Mouse (Mus musculus) monocyte, adult 5-6 weeks (primary cell): ENCODE measurements around the gene Pcca. TPM values are rescaled to one million over a fixed set of nuclear protein-coding genes. Genes with fewer than 3 reads are reported as not detected.

Experiments
- total RNA-seq: library from RNA; stranded (forward); fragments of 200-1000, 200-491, 200-594 nt; gene quantifications from 3 replicates; pipeline ENCODE4 v1.2.3, GENCODE M21; 2017

The Pcca gene
- total RNA-seq, 1 experiment from 2014 or later, result 25.9 TPM

Other genes starting within 250 kb of the Pcca start
- gene Gm5089, start 83.2 kb upstream of the Pcca start, total RNA-seq, result not detected in 3 replicates
- gene Zic5, start 68.6 kb upstream of the Pcca start, total RNA-seq, result 0.38 TPM in 1 of 3 replicates, not detected in the others
- gene Zic2, start 58.9 kb upstream of the Pcca start, total RNA-seq, result not detected in 3 replicates
- not detected in 3 replicates for gene Gm10837, start 43.7 kb upstream of the Pcca start, total RNA-seq